Mouse (Mus musculus) heart, adult 2 months (tissue): Measurements from ENCODE around the gene Zfp53. TPM values are rescaled to one million over a fixed set of nuclear protein-coding genes. Genes with fewer than 3 reads are reported as not detected.
A peak's percentile ranks its signal among the peaks of the same experiment; 100 is the strongest.

Source experiments
- DNase-seq, 2 experiments: peaks; one replicate each; pipeline ENCODE4 v3.0.0; 2021
- H3K27ac ChIP-seq: fragments of 200-600 bp; 2 replicates; pipeline ENCODE4 v1.8.1; 2022
- H3K27me3 ChIP-seq: fragments of 200-500 bp; 2 replicates; pipeline ENCODE4 v1.6.1; 2012; ENCODE audit warnings: mild to moderate bottlenecking, low read length, inconsistent platforms, mixed read lengths; ENCODE audit not compliant: control insufficient read depth, insufficient read depth
- H3K36me3 ChIP-seq: fragments of 200-500 bp; 2 replicates; pipeline ENCODE4 v1.6.1; 2012; ENCODE audit warnings: low read length, inconsistent platforms; ENCODE audit not compliant: control insufficient read depth, insufficient read depth
- H3K4me1 ChIP-seq: fragments of 200-500 bp; 2 replicates; pipeline ENCODE4 v1.6.1; 2011; ENCODE audit warnings: low read length; ENCODE audit not compliant: control insufficient read depth, insufficient read depth
- H3K4me3 ChIP-seq: fragments of 200-600 bp; 2 replicates; pipeline ENCODE4 v1.8.1; 2022
- H3K79me2 ChIP-seq: fragments of 200-500 bp; replicated peaks from 2 replicates; pipeline ENCODE4 v1.6.1; 2012; ENCODE audit warnings: mild to moderate bottlenecking, inconsistent platforms, low read length, moderate library complexity, mixed read lengths; ENCODE audit not compliant: control insufficient read depth, insufficient read depth
- H3K9ac ChIP-seq: fragments of 200-500 bp; 2 replicates; pipeline ENCODE4 v1.6.1; 2012; ENCODE audit warnings: low read depth, mild to moderate bottlenecking, control low read depth, inconsistent platforms, low read length, mixed read lengths
- CTCF ChIP-seq: fragments of 200-600 bp; IDR thresholded peaks from 2 replicates; pipeline ENCODE4 v1.8.1; 2022; ENCODE audit warnings: antibody characterized with exemption, mild to moderate bottlenecking, moderate library complexity
- EP300 ChIP-seq: fragments of 200-500 bp; IDR thresholded peaks from 2 replicates; pipeline ENCODE4 v1.6.1; 2011; ENCODE audit warnings: low read depth, low read length, control low read depth; ENCODE audit not compliant: insufficient read depth
- POLR2A ChIP-seq: fragments of 200-500 bp; IDR thresholded peaks from 2 replicates; pipeline ENCODE4 v1.6.1; 2011; ENCODE audit warnings: mild to moderate bottlenecking, low read depth, low read length, control low read depth; ENCODE audit not compliant: insufficient read depth
- WGBS: fragments of 180-500 bp; shearing (Covaris S2); methylation state at CpG from one replicate; pipeline ENCODE4 v1.1.7; 2018; 5-methylcytosine and 5-hydroxymethylcytosine counted together
- intact Hi-C: fragments of 180-260 bp; cut with DNase I; formaldehyde crosslinking; loops from one replicate; pipeline ENCODE4 v1.15.1; 2025
- polyA plus RNA-seq: library from polyadenylated mRNA; depleted of rRNA; stranded (reverse); fragments of >200 nt; gene quantifications from 2 replicates; pipeline ENCODE4 v1.2.3, GENCODE M21; 2012
- total RNA-seq, 2 experiments: library from RNA; stranded (reverse); gene quantifications; 2 replicates each; pipeline ENCODE4 v1.2.3; 2021

The Zfp53 gene
- total and polyA plus RNA-seq, 3 experiments = 0.55 to 2.5 (median 2.0) TPM

DNA sequence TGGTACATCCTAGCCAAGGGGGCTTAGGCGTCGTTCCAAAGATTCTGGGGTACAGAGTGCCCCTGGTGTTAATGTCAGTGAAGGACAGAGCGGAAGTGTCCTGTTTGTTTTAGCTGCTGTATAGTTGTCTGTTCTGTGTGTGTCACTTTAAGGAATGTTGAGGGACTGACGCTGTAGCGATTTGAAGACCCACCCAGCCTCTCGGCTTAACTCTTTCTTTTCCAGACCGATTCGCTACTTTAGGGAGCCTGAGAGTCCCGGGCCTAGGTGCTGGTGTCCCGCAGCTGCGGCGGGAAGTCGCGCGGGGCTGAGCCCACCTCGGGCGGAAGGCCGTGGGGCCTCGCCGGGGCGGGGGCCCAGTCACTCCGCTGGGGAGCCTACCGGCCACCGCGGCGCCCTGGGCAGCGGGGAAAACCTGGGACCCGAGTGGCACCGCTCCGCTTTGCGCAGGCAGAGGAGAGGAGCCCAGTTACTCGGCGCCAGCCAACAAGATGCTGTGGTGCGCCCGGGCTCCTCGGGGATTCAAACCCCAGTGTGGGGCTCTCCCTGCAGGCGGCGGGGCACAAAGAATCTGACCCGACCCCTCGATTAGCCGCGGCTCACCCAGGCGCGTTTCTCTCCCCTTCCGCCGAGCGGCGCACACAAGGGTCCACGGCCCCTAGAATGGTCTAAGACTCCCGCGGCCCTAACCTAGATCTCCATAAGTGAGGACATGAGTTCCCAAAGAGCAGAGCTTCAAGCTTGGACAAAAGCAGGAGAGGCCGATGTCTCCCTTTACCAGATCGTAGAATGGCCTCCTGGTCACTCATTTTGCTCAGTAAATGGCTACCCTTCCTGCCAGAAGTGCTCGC, 43.5 kb downstream of the Zfp53 start:
- TF ChIP-seq EP300 = 0 out of 2 replicates have a peak, but pooled peaks have one; percentile 22
- peak; percentile 76 for TF ChIP-seq POLR2A
- peak; percentile 63 for TF ChIP-seq CTCF
- Histone ChIP-seq H3K4me1 (peaks cover 6% of the 10 kb centered on the region), H3K9ac (peak overlapping the region; percentile 96), H3K4me3 (peak overlapping the region; percentile 62), H3K36me3 (peaks cover 10% of the 10 kb centered on the region), H3K27me3 (no peaks in the 10 kb centered on the region), H3K79me2 (no peaks in the 10 kb centered on the region), H3K27ac (peak overlapping the region; percentile 99)
- intact Hi-C loops = loop anchor here (10.0 kb wide), 2 partner anchors 298 to 588 kb away; partner anchors contain the start of gene Ppp2r1a
- WGBS = under 1% methylated on average over 54 of the region's 54 CpGs
- DNase-seq = peak; percentile 85 to 86

DNA sequence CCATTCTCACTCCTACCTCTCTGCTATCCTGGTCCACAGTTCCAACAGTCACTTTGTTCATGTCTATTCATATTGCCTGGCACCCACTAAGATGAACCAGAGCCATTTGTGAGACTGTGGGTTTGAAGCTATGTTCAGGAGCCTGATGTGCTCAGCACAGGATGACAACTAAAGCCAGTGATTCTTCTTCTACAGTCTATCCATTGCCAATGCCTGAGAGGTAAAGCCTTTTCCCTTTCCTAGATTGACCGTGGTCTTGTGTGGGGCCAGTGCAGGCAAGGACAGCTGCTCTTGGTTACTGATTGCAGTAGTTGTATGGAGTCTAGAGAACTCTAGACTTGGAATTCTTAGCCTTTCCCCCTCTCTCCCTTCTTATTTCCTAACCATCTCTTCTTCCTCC, 45.2 kb downstream of the Zfp53 start:
- no peak for TF ChIP-seq POLR2A
- no peak for TF ChIP-seq EP300
- TF ChIP-seq CTCF = no peak
- Histone ChIP-seq H3K27me3 (no peaks in the 10 kb centered on the region), H3K4me1 (peaks cover 6% of the 10 kb centered on the region), H3K36me3 (peaks cover 10% of the 10 kb centered on the region), H3K79me2 (no peaks in the 10 kb centered on the region), H3K9ac (no peak overlapping the region), H3K4me3 (no peak overlapping the region), H3K27ac (peak overlapping the region; percentile 10; the same call in 1 of the 2 replicates)
- intact Hi-C loops = loop anchor here (1.0 to 10.0 kb wide), 3 partner anchors 18 to 589 kb away; partner anchors contain the start of gene Ppp2r1a
- no peak for DNase-seq
- 86% methylated on average over 1 of the region's 1 CpGs for WGBS

DNA sequence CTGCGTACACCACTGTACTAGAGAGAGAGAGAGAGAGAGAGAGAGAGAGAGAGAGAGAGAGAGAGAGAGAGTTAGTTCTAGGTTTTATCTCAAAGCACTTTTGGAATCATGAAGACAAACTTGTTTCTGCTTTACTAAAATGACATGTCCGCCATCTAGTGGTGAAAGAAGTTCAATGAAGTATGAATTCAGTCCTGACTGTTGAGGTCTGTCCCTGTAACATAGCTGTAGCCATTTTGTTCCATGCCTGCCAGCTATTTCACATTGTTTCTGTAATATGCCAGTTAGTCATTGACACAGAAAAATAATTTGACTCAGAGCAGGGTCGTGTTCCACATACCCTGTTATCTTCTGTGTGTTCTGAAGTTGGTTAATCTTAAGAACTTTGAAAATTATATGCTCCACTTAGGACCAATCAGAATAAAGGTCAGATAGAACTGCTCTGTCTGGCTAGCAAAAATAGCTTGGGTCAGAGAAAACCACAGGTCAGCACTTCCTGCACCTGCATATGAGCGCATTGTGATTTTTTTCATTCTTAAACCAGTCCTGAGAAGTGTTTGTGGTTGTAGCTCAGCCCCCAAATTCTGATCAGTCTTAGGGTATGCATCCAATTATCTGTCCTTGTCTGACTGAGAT, 45.8 kb downstream of the Zfp53 start:
- intact Hi-C loops = loop anchor here (1.0 to 10.0 kb wide), 5 partner anchors 18 to 590 kb away; partner anchors contain the start of genes Ppp2r1a and Zfp51
- Histone ChIP-seq H3K4me3 (no peak overlapping the region), H3K27me3 (no peaks in the 10 kb centered on the region), H3K4me1 (peaks cover 6% of the 10 kb centered on the region), H3K79me2 (no peaks in the 10 kb centered on the region), H3K36me3 (peaks cover 10% of the 10 kb centered on the region), H3K27ac (peak overlapping the region; percentile 74), H3K9ac (peak overlapping the region; percentile 58; the same call in 1 of the 2 replicates)
- WGBS = 1% methylated on average over 4 of the region's 4 CpGs
- TF ChIP-seq EP300 = no peak
- TF ChIP-seq POLR2A = 0 out of 2 replicates have a peak, but pooled peaks have one; percentile 35
- peak; percentile 85 for TF ChIP-seq CTCF
- peak in 1 of 2 experiments; percentile 15 for DNase-seq

- no peaks in the 10 kb centered on the region for H3K79me2 ChIP-seq
- peak within 1 kb of the TSS; percentile 54 for H3K4me3 ChIP-seq
- H3K9ac ChIP-seq = peak within 1 kb of the TSS; percentile 58
- intact Hi-C loops = loop anchor here (1.0 to 10.0 kb wide), 4 partner anchors 31 to 591 kb away; partner anchors contain the start of genes Ppp2r1a and Zfp51
- WGBS = 3% methylated on average over 21 of the region's 21 CpGs
- peak; percentile 77 to 80 for DNase-seq
- H3K27ac ChIP-seq = peak within 1 kb of the TSS; percentile 74
- H3K4me1 ChIP-seq = peaks cover 6% of the 10 kb centered on the region
- no peaks in the 10 kb centered on the region for H3K27me3 ChIP-seq
- H3K36me3 ChIP-seq = peaks cover 10% of the 10 kb centered on the region
- TF ChIP-seq CTCF (no peak), POLR2A (peak; percentile 63; the same call in 1 of the 2 replicates)
Observed at GRCm38 (mm10) chr17:21535096-21536001, 46.6 kb downstream of the Zfp53 start, which contains the start of gene Zfp52. Zfp52 (plus strand) TSS chr17:21535539.

DNA sequence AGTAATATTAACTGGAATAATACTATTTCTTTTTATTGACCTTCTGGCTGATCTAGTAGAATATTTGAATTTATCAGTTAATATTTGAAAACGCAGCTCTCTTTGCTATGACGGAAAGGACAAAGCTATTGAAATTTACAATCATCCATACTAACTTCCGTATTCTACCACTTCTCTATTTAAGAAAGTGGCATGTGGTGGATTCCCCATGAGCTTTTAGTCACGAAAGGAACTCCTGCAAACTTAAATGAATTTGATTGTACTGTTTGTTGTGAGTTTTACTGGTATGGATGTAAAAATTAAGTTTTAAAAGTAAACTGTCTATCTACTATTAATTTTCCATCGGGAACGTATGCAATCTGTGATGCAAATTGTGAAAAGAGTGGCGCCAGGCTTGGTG, 47.3 kb downstream of the Zfp53 start:
- Histone ChIP-seq H3K4me3 (peak overlapping the region; percentile 54), H3K4me1 (peaks cover 4% of the 10 kb centered on the region), H3K27me3 (no peaks in the 10 kb centered on the region), H3K27ac (peak overlapping the region; percentile 74), H3K9ac (peak overlapping the region; percentile 56), H3K79me2 (no peaks in the 10 kb centered on the region), H3K36me3 (peaks cover 7% of the 10 kb centered on the region)
- no peak for DNase-seq
- intact Hi-C loops = loop anchor here (10.0 kb wide), 2 partner anchors 301 to 591 kb away; partner anchors contain the start of gene Ppp2r1a
- 36% methylated on average over 7 of the region's 7 CpGs for WGBS
- TF ChIP-seq POLR2A (no peak), CTCF (no peak), EP300 (no peak)
